Mouse (Mus musculus): Measurements from ENCODE around the gene Syn3. TPM values are rescaled to one million over a fixed set of nuclear protein-coding genes. Genes with fewer than 3 reads are reported as not detected.

Syn3 gene
- polyA plus RNA-seq, 1 experiment: 3.3 TPM

DNA sequence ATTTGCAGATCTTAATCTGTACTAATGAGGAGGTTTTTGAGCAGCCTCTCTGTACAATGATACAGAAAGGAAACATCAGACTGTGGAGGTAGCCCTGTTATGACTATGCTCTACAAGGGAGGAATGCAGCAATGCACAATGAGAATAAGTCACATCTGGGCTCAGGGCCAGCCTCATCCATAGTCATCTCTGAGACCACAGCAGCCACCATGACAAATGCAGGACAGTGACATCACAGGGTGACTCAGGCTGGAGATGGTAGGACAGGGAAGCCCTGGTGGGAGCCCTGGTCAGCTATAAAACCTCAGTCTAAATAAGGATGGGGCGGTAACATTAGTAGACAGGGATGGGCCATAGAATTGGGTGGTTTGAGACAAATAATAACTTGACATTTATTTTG, 327.4 kb downstream of the Syn3 start:
- Histone ChIP-seq H3K4me1 (ENCODE audit: control insufficient read depth, insufficient read depth, low read length) (no peaks in the 10 kb centered on the region), H3K36me3 (ENCODE audit: control insufficient read depth, insufficient read depth, low read length) (no peaks in the 10 kb centered on the region), H3K4me3 (ENCODE audit: insufficient read depth, low read depth, low read length) (no peak overlapping the region), H3K27me3 (replicated peaks; ENCODE audit: control insufficient read depth, insufficient read depth, low read length) (no peaks in the 10 kb centered on the region), H3K27ac (ENCODE audit: insufficient read depth, low read depth, low read length) (no peak overlapping the region)
- no peak for DNase-seq
- WGBS: 93% methylated on average over 1 of the region's 1 CpGs
- TF ChIP-seq POLR2A (IDR thresholded peaks at IDR 0.05; ENCODE audit: low read depth, low read length) (no peak), CTCF (conservative IDR thresholded peaks at IDR 0.05; ENCODE audit: insufficient read depth, insufficient read length, low read depth, low read length) (no peak)

DNA sequence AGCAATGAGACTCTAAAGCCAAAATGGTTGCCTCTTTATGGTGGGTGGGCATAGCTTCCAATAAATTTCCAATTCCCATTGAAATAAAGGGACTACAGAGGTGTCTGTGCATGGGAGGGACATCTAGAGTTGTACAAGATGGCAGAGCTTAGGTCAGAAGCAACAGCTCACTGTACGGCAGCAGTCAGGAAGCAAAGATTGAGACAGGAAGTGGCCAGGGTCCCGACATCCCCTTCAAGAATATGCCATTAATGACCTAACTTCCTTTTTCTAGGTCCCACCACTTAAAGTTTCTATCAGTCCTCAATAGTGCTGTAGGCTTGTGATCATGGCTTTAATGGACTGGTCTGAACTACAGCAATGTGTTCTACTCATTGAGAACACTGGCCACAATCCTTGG, 330.6 kb downstream of the Syn3 start:
- Histone ChIP-seq H3K36me3 (ENCODE audit: control insufficient read depth, insufficient read depth, low read length) (no peaks in the 10 kb centered on the region), H3K27ac (ENCODE audit: insufficient read depth, low read depth, low read length) (no peak overlapping the region), H3K4me1 (ENCODE audit: control insufficient read depth, insufficient read depth, low read length) (peaks cover 3% of the 10 kb centered on the region), H3K4me3 (ENCODE audit: insufficient read depth, low read depth, low read length) (no peak overlapping the region), H3K27me3 (replicated peaks; ENCODE audit: control insufficient read depth, insufficient read depth, low read length) (no peaks in the 10 kb centered on the region)
- WGBS: 92% methylated on average over 2 of the region's 2 CpGs
- no peak for DNase-seq
- no peak for TF ChIP-seq CTCF (conservative IDR thresholded peaks at IDR 0.05; ENCODE audit: insufficient read depth, insufficient read length, low read depth, low read length)
- no peak for TF ChIP-seq POLR2A (IDR thresholded peaks at IDR 0.05; ENCODE audit: low read depth, low read length)

DNA sequence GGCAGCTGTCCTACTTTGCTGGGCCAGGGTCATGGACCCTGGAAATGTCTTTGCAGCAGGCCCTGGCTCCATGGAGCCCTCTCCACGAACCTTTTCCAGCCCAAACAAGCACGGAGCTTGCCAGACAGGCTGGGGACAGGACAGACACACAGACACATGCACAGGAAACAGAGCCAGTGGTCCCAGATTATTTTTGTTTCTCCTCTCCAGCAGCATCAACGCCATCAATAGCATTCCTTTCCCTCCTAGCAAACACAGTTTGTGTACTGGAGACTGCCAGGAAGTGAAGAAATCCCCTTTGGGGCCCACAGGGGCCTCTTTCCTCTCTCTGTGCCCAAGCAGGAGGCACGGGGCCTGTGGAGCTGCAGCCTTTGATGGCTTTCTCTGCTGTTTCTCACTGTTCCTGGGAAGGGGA, 331.8 kb downstream of the Syn3 start:
- peak overlapping the region; percentile 35 for H3K27ac ChIP-seq (ENCODE audit: insufficient read depth, low read depth, low read length)
- 34% methylated on average over 4 of the region's 4 CpGs for WGBS
- peaks cover 6% of the 10 kb centered on the region for H3K4me1 ChIP-seq (ENCODE audit: control insufficient read depth, insufficient read depth, low read length)
- H3K4me3 ChIP-seq (ENCODE audit: insufficient read depth, low read depth, low read length): no peak overlapping the region
- no peaks in the 10 kb centered on the region for H3K36me3 ChIP-seq (ENCODE audit: control insufficient read depth, insufficient read depth, low read length)
- DNase-seq: peak; percentile 22
- no peaks in the 10 kb centered on the region for H3K27me3 ChIP-seq (replicated peaks; ENCODE audit: control insufficient read depth, insufficient read depth, low read length)
- TF ChIP-seq CTCF (conservative IDR thresholded peaks at IDR 0.05; ENCODE audit: insufficient read depth, insufficient read length, low read depth, low read length) (no peak), POLR2A (IDR thresholded peaks at IDR 0.05; ENCODE audit: low read depth, low read length) (no peak)

GRCm38 (mm10) chr10:86164098-86164497, 334.6 kb downstream of the Syn3 start:
- H3K36me3 ChIP-seq (ENCODE audit: control insufficient read depth, insufficient read depth, low read length): no peaks in the 10 kb centered on the region
- peak overlapping the region; percentile 13 for H3K27ac ChIP-seq (ENCODE audit: insufficient read depth, low read depth, low read length)
- no peaks in the 10 kb centered on the region for H3K27me3 ChIP-seq (replicated peaks; ENCODE audit: control insufficient read depth, insufficient read depth, low read length)
- H3K4me1 ChIP-seq (ENCODE audit: control insufficient read depth, insufficient read depth, low read length): peaks cover 6% of the 10 kb centered on the region
- no peak for TF ChIP-seq POLR2A (IDR thresholded peaks at IDR 0.05; ENCODE audit: low read depth, low read length)
- TF ChIP-seq CTCF (conservative IDR thresholded peaks at IDR 0.05; ENCODE audit: insufficient read depth, insufficient read length, low read depth, low read length): no peak
- DNase-seq: peak; percentile 72
- WGBS: 53% methylated on average over 3 of the region's 3 CpGs
- H3K4me3 ChIP-seq (ENCODE audit: insufficient read depth, low read depth, low read length): no peak overlapping the region

GRCm38 (mm10) chr10:86161783-86162271, 336.9 kb downstream of the Syn3 start:
- peak; percentile 69 for DNase-seq
- peak overlapping the region; percentile 73 for H3K27ac ChIP-seq (ENCODE audit: insufficient read depth, low read depth, low read length)
- H3K4me1 ChIP-seq (ENCODE audit: control insufficient read depth, insufficient read depth, low read length): peaks cover 15% of the 10 kb centered on the region
- 55% methylated on average over 6 of the region's 6 CpGs for WGBS
- no peaks in the 10 kb centered on the region for H3K36me3 ChIP-seq (ENCODE audit: control insufficient read depth, insufficient read depth, low read length)
- TF ChIP-seq CTCF (conservative IDR thresholded peaks at IDR 0.05; ENCODE audit: insufficient read depth, insufficient read length, low read depth, low read length) (no peak), POLR2A (IDR thresholded peaks at IDR 0.05; ENCODE audit: low read depth, low read length) (no peak)
- no peak overlapping the region for H3K4me3 ChIP-seq (ENCODE audit: insufficient read depth, low read depth, low read length)
- no peaks in the 10 kb centered on the region for H3K27me3 ChIP-seq (replicated peaks; ENCODE audit: control insufficient read depth, insufficient read depth, low read length)

- 37% methylated on average over 8 of the region's 8 CpGs for WGBS
- Histone ChIP-seq H3K4me1 (ENCODE audit: control insufficient read depth, insufficient read depth, low read length) (peaks cover 22% of the 10 kb centered on the region), H3K27me3 (replicated peaks; ENCODE audit: control insufficient read depth, insufficient read depth, low read length) (no peaks in the 10 kb centered on the region), H3K4me3 (ENCODE audit: insufficient read depth, low read depth, low read length) (no peak overlapping the region), H3K36me3 (ENCODE audit: control insufficient read depth, insufficient read depth, low read length) (no peaks in the 10 kb centered on the region), H3K27ac (ENCODE audit: insufficient read depth, low read depth, low read length) (peak overlapping the region; percentile 90)
- no peak for TF ChIP-seq POLR2A (IDR thresholded peaks at IDR 0.05; ENCODE audit: low read depth, low read length)
- no peak for TF ChIP-seq CTCF (conservative IDR thresholded peaks at IDR 0.05; ENCODE audit: insufficient read depth, insufficient read length, low read depth, low read length)
- DNase-seq: peak; percentile 68
Measured at GRCm38 (mm10) chr10:86158198-86158899, 340.3 kb downstream of the Syn3 start.

DNA sequence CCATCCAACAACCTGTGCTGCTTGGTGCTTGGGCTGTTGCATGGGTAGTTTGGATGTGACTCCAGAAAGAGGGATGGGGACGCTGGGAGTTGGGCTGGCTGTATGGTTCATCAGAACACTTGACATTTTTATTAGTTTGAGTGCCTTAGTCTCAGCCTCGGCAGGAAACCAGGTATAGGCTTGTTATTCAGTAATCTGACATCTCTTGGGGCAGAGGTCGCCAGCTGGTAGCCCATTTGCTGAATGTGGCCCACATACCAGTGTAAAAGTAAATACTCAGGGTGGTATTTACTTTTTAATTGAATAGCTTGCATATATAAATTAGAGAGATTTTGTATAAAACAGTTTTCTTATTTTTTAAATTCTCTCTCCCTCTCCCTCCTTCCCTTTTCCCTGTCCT, 343.4 kb downstream of the Syn3 start:
- Histone ChIP-seq H3K27ac (ENCODE audit: insufficient read depth, low read depth, low read length) (no peak overlapping the region), H3K4me1 (ENCODE audit: control insufficient read depth, insufficient read depth, low read length) (peaks cover 38% of the 10 kb centered on the region), H3K4me3 (ENCODE audit: insufficient read depth, low read depth, low read length) (no peak overlapping the region), H3K27me3 (replicated peaks; ENCODE audit: control insufficient read depth, insufficient read depth, low read length) (no peaks in the 10 kb centered on the region), H3K36me3 (ENCODE audit: control insufficient read depth, insufficient read depth, low read length) (no peaks in the 10 kb centered on the region)
- 47% methylated on average over 3 of the region's 3 CpGs for WGBS
- DNase-seq: peak; percentile 56
- TF ChIP-seq CTCF (conservative IDR thresholded peaks at IDR 0.05; ENCODE audit: insufficient read depth, insufficient read length, low read depth, low read length) (no peak), POLR2A (IDR thresholded peaks at IDR 0.05; ENCODE audit: low read depth, low read length) (no peak)
